Mouse (Mus musculus) testis, adult 2 months (tissue): Measurements from ENCODE around the gene Tssc4.

ENCODE experiments used
- CTCF ChIP-seq: fragments of 200-500 bp; IDR thresholded peaks from 2 replicates; pipeline ENCODE4 v1.5.1; 2012; ENCODE audit warnings: low read depth, mild to moderate bottlenecking, inconsistent platforms, low read length, moderate library complexity; ENCODE audit not compliant: control insufficient read depth, insufficient read depth, insufficient replicate concordance
- POLR2A ChIP-seq: fragments of 200-500 bp; IDR thresholded peaks from 2 replicates; pipeline ENCODE4 v1.6.1; 2012; ENCODE audit warnings: low read depth, mild to moderate bottlenecking, inconsistent platforms, low read length, moderate library complexity; ENCODE audit not compliant: control insufficient read depth

GRCm38 (mm10) chr7:143042897-143043300 is 26.1 kb upstream of the Tssc4 start:
- no peak for TF ChIP-seq POLR2A
- TF ChIP-seq CTCF = no peak
